Mouse (Mus musculus) hindbrain, embryonic 13.5 days (tissue): ENCODE data around the gene Cfap43. TPM values are rescaled to one million over a fixed set of nuclear protein-coding genes. Genes with fewer than 3 reads are reported as not detected.

Experiments used
- ATAC-seq: fragments of 200-750 bp; cut with Nextera tagmentation; 2 replicates; pipeline ENCODE4 v1.8.0; 2017; ENCODE audit warnings: moderate TSS enrichment; ENCODE audit not compliant: low FRiP score
- H3K27ac ChIP-seq: fragments of 300-500 bp; sonication (generic); 2 replicates; pipeline ENCODE4 v1.5.1; 2015; ENCODE audit warnings: inconsistent platforms, mild to moderate bottlenecking, moderate library complexity
- H3K27me3 ChIP-seq: fragments of 300-500 bp; sonication (generic); 2 replicates; pipeline ENCODE4 v1.6.1; 2015; ENCODE audit warnings: mild to moderate bottlenecking, inconsistent platforms
- H3K36me3 ChIP-seq: fragments of 300-500 bp; sonication (generic); 2 replicates; pipeline ENCODE4 v1.6.1; 2015; ENCODE audit warnings: mild to moderate bottlenecking, inconsistent platforms
- H3K4me1 ChIP-seq: fragments of 300-500 bp; sonication (generic); replicated peaks from 2 replicates; pipeline ENCODE4 v1.6.1; 2015; ENCODE audit warnings: inconsistent platforms
- H3K4me2 ChIP-seq: fragments of 300-500 bp; sonication (generic); 2 replicates; pipeline ENCODE4 v1.6.1; 2015; ENCODE audit warnings: inconsistent platforms, mild to moderate bottlenecking, moderate library complexity
- H3K4me3 ChIP-seq: fragments of 300-500 bp; sonication (generic); 2 replicates; pipeline ENCODE4 v1.5.1; 2015; ENCODE audit warnings: mild to moderate bottlenecking, inconsistent platforms
- H3K9ac ChIP-seq: fragments of 300-500 bp; sonication (generic); 2 replicates; pipeline ENCODE4 v1.6.1; 2015; ENCODE audit warnings: mild to moderate bottlenecking, inconsistent platforms
- H3K9me3 ChIP-seq: fragments of 300-500 bp; sonication (generic); 2 replicates; pipeline ENCODE4 v1.6.1; 2016; ENCODE audit warnings: inconsistent platforms
- WGBS: fragments of 180-500 bp; shearing (Covaris S2); methylation state at CpG from one replicate; pipeline ENCODE4 v1.1.7; 2015; 5-methylcytosine and 5-hydroxymethylcytosine counted together
- polyA plus RNA-seq: library from polyadenylated mRNA; unstranded; fragments of >200 nt; fragmentation: Nextera tagmentation; extraction: Ambion mirVana; gene quantifications from 2 replicates; pipeline ENCODE4 v1.2.1, GENCODE M21; 2015

Cfap43 gene
- polyA plus RNA-seq, 1 experiment from 2014 or later: 2.2 TPM

DNA sequence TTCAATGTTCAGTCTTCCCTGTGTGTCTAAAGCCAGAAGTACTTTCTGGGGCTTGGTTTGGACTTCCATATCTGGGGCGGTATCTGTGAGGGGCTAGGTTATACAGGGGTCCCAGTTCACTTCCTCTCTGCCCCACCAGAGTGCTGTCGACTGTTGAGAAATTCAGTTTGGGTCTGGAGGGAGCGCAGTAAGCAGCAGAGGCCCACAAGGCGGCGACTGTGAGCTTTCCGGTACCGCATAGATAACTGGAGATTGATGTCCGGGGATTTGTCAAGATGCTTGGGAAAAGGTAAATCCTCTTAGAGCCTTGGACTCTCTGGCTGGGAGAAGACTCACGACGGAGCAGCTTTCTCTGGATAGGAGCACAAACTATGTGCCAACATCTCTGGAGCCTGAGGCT, 47.6 kb downstream of the Cfap43 start:
- ATAC-seq: no peak
- no peaks in the 10 kb centered on the region for H3K4me1 ChIP-seq
- no peak overlapping the region for H3K4me2 ChIP-seq
- H3K4me3 ChIP-seq: no peak overlapping the region
- H3K9me3 ChIP-seq: no peaks in the 10 kb centered on the region
- H3K36me3 ChIP-seq: no peaks in the 10 kb centered on the region
- H3K27ac ChIP-seq: no peak overlapping the region
- 25% methylated on average over 10 of the region's 10 CpGs for WGBS
- peaks cover 15% of the 10 kb centered on the region; the same call in 1 of the 2 replicates for H3K27me3 ChIP-seq
- no peak overlapping the region for H3K9ac ChIP-seq

DNA sequence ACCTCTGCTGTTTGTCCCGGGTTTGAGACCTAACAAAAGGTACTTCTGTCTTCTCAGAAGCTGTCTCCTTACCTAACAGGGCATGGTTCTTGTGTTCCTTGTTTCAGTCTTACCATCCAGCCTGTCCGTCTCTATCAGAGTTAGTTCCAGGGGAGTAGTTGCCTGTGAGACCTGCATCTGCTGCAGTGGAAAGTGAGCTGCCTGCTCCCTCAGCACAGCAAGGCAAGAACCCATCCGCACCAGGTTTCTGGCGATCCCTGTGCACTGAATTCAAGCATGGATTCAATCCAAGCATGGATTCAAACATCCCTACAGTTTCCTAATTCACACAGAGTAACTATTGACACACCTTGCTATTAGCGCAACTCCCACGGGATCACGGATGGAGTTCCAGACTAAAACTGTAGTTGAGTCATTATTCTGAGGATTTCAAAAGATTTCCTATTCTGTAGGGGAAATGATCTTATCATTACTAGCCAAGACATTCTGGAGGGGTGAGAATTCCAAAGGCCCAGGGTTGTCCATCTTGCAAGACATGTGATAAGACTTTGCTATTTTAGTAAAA, 48.9 kb downstream of the Cfap43 start:
- Histone ChIP-seq H3K9ac (no peak overlapping the region), H3K4me2 (no peak overlapping the region), H3K4me3 (no peak overlapping the region), H3K9me3 (no peaks in the 10 kb centered on the region), H3K27me3 (peaks cover 15% of the 10 kb centered on the region; the same call in 1 of the 2 replicates), H3K36me3 (no peaks in the 10 kb centered on the region), H3K27ac (no peak overlapping the region), H3K4me1 (0 out of 2 replicates have a peak, but pooled peaks cover 2% of the 10 kb centered on the region)
- ATAC-seq: no peak
- WGBS: 80% methylated on average over 7 of the region's 7 CpGs

DNA sequence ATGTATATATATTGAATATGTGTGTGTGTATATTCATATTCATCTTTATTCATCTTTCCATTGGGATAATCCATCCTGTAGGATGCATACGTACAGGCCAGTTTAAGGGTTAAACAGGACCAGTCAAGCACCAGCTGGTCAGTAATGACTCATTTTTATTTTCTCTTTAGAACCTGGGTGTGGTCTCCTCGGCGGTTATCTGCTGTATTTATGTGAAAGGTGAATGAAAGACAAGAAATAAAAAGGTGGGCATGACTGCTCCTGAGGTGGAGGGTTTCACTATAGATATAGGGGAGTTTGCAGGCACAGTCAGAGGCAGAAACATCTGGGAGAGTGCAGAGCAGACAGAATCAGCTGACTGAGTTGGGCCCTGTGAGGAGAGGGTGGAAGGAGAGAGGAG, 49.6 kb downstream of the Cfap43 start:
- Histone ChIP-seq H3K4me1 (peaks cover 8% of the 10 kb centered on the region), H3K4me3 (no peak overlapping the region), H3K27ac (no peak overlapping the region), H3K36me3 (no peaks in the 10 kb centered on the region), H3K27me3 (peaks cover 15% of the 10 kb centered on the region; the same call in 1 of the 2 replicates), H3K9me3 (no peaks in the 10 kb centered on the region), H3K4me2 (no peak overlapping the region), H3K9ac (no peak overlapping the region)
- WGBS: 78% methylated on average over 3 of the region's 3 CpGs
- no peak for ATAC-seq

DNA sequence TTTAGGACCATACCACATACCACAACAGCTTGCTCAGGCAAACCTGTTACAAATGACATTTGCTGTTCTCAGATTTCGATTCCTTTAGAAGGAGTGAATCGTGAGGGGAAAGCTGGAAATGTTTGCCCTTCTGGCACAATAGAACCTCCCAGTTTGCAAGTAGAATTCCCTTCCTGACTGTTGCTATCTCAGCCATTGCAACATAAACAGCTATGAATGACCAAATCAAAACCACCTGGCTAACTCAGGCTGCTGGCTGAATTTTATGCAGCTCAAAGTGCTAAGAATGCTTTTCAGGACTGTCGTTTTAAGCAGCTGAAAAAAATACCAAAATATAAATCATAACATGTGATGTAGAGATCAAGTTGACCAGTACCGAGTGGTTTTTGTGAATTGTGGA, 50.1 kb downstream of the Cfap43 start:
- Histone ChIP-seq H3K9me3 (no peaks in the 10 kb centered on the region), H3K27me3 (peaks cover 15% of the 10 kb centered on the region; the same call in 1 of the 2 replicates), H3K4me1 (peaks cover 10% of the 10 kb centered on the region), H3K36me3 (peaks cover 3% of the 10 kb centered on the region; the same call in 1 of the 2 replicates), H3K4me3 (no peak overlapping the region), H3K4me2 (no peak overlapping the region), H3K9ac (no peak overlapping the region; the same call in 1 of the 2 replicates), H3K27ac (no peak overlapping the region)
- 72% methylated on average over 4 of the region's 4 CpGs for WGBS
- ATAC-seq: no peak

DNA sequence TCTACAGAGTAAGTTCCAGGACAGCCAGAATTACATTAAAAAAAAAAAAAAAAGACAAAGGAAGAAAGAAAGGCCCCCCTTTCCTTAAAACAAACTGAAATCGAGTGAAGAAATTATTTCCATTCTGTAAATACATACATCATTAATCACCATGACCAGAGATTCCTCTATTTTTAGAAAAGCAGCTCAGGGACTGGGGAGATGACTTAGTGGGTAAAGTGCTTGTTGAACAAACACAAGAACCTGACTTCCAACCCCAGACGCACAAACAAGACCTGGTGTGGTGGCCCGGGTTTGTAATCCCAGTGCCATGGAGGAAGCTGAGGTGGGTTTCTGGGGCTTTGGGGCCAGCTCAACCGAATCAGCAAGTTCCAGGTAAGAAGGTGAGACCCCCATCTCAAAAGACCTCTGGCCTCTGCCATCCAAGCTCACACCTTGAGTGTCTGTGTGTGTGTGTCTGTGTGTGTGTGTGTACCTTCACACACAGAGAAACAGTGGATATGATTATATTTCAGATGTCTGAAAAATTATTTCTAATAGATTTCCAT, 51.4 kb downstream of the Cfap43 start:
- Histone ChIP-seq H3K27ac (no peak overlapping the region), H3K9me3 (no peaks in the 10 kb centered on the region), H3K27me3 (peaks cover 15% of the 10 kb centered on the region; the same call in 1 of the 2 replicates), H3K4me2 (no peak overlapping the region), H3K36me3 (peaks cover 3% of the 10 kb centered on the region), H3K4me1 (peaks cover 10% of the 10 kb centered on the region), H3K4me3 (no peak overlapping the region), H3K9ac (no peak overlapping the region)
- no peak for ATAC-seq
- 78% methylated on average over 4 of the region's 4 CpGs for WGBS

DNA sequence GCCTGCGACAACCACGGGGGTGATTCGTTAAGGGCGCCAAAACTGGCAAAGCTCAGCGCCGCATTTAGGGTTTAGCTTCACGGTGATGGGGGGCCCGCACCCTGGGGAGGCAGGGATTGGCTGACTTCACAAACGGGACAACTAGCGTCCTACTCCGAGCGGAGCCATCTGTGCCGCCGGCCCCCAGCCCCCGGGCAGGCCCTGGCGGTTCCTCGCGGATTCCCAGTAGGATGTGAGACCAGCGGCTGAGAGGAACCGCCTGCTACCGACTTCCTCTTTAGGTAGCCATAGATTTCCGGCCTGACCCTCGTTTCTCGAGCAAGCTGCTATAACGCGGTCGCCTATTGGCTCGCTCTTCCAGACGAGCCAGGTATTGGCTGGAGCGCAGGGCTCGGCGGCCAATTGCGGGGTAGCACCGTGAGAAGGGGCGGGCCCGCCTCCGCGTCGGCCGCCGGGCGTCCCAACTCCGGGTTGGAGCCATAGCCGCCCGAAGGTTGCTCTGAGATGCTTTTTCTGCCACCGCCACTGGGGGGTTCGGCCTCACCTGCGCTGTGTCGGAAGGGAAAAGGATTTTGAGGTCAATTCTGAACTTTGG, 53.6 kb downstream of the Cfap43 start, which contains the start of gene Gsto2:
TSS of gene Gsto2 (plus strand) at position 182 of the 595 bp plus-strand sequence.
- H3K4me1 ChIP-seq: peaks cover 10% of the 10 kb centered on the region
- H3K9me3 ChIP-seq: no peaks in the 10 kb centered on the region
- peak within 1 kb of the TSS; percentile 69 for H3K4me2 ChIP-seq
- peak within 1 kb of the TSS; percentile 94 for H3K27ac ChIP-seq
- H3K27me3 ChIP-seq: peaks cover 13% of the 10 kb centered on the region; the same call in 1 of the 2 replicates
- peak; percentile 100 for ATAC-seq
- H3K36me3 ChIP-seq: peaks cover 12% of the 10 kb centered on the region
- under 1% methylated on average over 49 of the region's 49 CpGs for WGBS
- peak within 1 kb of the TSS; percentile 68 for H3K4me3 ChIP-seq
- H3K9ac ChIP-seq: peak within 1 kb of the TSS; percentile 85

DNA sequence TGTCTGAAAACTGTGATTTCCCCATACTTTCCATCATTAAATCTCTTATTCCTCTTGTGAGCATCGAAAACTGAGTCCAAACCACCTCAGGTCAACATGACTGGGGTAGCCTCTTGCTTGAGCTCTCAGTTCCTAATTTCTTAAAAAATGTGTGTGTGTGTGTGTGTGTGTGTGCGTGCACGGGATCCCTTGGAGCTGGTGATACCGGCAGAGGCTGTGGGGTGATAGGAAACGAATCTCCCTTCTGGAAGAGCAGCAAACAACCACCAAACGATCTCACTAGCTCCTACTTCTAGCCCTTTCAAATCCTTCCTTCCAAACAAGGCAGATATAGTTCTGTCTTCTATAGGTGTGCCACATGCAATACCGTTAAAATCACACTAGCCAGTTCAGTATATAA, 54.4 kb downstream of the Cfap43 start:
- Histone ChIP-seq H3K4me1 (peaks cover 10% of the 10 kb centered on the region), H3K9me3 (no peaks in the 10 kb centered on the region), H3K27ac (no peak overlapping the region), H3K36me3 (peaks cover 19% of the 10 kb centered on the region), H3K9ac (peak overlapping the region; percentile 85; the same call in 1 of the 2 replicates), H3K4me3 (peak overlapping the region; percentile 68), H3K27me3 (peaks cover 8% of the 10 kb centered on the region; the same call in 1 of the 2 replicates), H3K4me2 (peak overlapping the region; percentile 69)
- WGBS: 81% methylated on average over 7 of the region's 7 CpGs
- ATAC-seq: no peak

DNA sequence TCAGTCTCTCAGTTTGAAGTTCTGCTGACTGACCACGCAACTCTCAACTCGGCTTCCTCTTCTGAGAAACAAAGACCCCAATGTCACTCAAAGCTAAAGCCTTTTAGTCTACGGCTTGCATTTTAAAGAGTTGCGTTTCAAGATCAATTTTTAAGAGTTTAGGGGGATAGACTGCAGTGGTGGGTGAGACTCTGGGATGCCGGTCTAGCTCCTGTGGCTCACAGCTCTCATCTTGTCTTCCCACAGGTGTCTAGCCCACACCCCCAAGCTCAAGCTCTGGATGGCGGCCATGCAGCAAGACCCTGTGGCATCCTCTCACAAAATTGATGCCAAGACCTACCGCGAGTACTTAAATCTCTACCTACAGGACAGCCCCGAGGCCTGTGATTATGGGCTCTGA, 55.0 kb downstream of the Cfap43 start:
- Histone ChIP-seq H3K27ac (no peak overlapping the region), H3K4me3 (no peak overlapping the region), H3K9ac (no peak overlapping the region), H3K9me3 (no peaks in the 10 kb centered on the region), H3K4me2 (no peak overlapping the region), H3K4me1 (peaks cover 10% of the 10 kb centered on the region), H3K27me3 (peaks cover 5% of the 10 kb centered on the region; the same call in 1 of the 2 replicates), H3K36me3 (peaks cover 22% of the 10 kb centered on the region)
- 97% methylated on average over 9 of the region's 9 CpGs for WGBS
- ATAC-seq: no peak

DNA sequence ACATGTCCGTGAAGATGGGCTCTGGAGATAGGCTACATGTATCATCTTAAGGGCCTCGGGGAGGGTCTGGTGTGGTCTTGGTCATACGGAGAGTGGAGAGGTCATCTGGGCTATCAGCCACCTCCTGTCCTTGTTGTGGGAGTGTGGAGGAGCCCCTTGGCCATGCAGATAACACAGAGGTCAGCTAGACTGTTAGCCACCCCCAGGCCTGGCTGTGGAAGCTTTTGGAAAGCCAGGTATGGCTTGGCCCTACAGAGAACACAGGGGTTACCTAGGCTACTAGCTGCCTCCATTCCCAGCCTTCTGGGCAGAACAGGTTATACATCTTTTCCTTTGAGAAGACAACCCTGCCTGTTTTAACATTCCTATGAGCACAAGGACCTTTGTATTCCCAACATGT, 56.5 kb downstream of the Cfap43 start:
- H3K27me3 ChIP-seq: 0 out of 2 replicates have a peak, but pooled peaks cover 5% of the 10 kb centered on the region

DNA sequence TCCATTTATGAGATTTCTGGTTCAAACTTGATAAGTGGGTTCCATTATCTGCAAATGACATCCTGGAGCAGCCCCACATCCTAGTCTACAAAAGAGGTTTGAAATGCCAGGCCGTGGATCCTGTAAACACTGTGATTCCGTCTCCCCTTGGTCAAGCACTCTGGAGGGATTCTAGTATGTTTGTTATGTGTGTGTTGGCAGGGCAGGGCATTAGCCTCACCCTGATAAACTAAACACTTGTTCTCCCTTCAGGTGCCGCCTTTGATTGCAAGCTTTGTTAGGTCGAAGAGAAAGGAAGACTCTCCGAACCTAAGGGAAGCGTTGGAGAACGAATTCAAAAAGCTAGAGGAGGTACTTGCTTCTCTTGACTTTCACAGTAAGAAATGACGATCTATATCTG, 59.9 kb downstream of the Cfap43 start:
- ATAC-seq: no peak
- 94% methylated on average over 8 of the region's 8 CpGs for WGBS

More for the DNA sequence above, 56.5 kb downstream of the Cfap43 start:
- Histone ChIP-seq H3K9me3 (no peaks in the 10 kb centered on the region), H3K36me3 (peaks cover 28% of the 10 kb centered on the region), H3K4me1 (peaks cover 19% of the 10 kb centered on the region), H3K27ac (no peak overlapping the region), H3K4me3 (no peak overlapping the region), H3K9ac (no peak overlapping the region), H3K4me2 (no peak overlapping the region)
- no peak for ATAC-seq
- 96% methylated on average over 3 of the region's 3 CpGs for WGBS

DNA sequence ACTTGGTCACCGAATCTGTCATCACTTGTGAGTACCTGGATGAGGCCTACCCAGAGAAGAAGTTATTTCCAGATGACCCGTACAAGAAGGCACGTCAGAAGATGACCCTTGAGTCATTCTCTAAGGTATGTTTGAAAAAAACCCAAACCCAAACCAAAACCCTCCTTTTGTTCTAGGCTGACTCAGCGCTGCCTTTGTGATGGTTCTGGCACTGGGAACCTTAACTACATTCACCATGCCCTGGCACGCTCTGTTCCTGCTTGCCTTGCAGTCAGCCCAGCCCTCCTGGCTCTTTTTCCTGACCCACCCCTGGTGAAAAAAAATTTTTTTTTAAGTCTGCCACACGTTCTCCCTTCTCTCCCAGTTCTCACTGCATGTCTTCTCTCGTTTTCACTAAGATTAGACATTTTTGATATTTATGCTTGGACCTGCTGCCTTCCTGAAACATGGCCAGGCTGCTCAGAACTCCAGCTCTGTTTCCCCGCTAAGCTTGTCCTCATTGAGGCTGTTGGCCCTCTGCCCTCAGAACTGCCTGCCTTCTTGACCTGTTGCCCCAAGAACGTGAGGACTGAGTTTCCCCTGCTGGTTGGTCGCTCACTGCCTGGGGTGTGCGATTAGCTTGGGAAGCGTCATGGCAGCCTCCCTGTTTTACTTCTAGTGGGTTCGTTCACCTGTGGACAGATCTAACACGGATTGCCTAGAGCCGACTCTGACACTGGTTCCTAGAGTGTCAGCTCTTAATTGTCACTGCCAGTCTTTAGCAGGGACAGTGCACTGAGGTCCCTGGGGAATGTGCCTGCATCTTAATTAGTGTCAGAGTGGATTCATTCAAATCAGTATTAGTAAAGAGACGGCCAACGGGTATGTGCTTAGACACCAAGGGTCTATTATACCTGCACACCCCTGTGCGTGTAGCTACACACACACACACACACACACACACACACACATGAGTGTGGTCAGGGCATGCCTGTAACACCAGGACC, 60.8 kb downstream of the Cfap43 start:
- Histone ChIP-seq H3K4me2 (no peak overlapping the region), H3K9me3 (no peaks in the 10 kb centered on the region), H3K9ac (0 out of 2 replicates have a peak overlapping the region, but pooled peaks have one; percentile 4), H3K4me1 (peaks cover 29% of the 10 kb centered on the region), H3K36me3 (peaks cover 25% of the 10 kb centered on the region), H3K27me3 (no peaks in the 10 kb centered on the region), H3K27ac (no peak overlapping the region), H3K4me3 (no peak overlapping the region)
- ATAC-seq: no peak
- WGBS: 72% methylated on average over 18 of the region's 18 CpGs

More for the DNA sequence above, 59.9 kb downstream of the Cfap43 start:
- Histone ChIP-seq H3K27ac (no peak overlapping the region), H3K9me3 (no peaks in the 10 kb centered on the region), H3K4me1 (peaks cover 24% of the 10 kb centered on the region), H3K27me3 (no peaks in the 10 kb centered on the region), H3K4me3 (no peak overlapping the region), H3K36me3 (peaks cover 26% of the 10 kb centered on the region), H3K9ac (no peak overlapping the region), H3K4me2 (no peak overlapping the region)
